In the genomic region with DNA sequence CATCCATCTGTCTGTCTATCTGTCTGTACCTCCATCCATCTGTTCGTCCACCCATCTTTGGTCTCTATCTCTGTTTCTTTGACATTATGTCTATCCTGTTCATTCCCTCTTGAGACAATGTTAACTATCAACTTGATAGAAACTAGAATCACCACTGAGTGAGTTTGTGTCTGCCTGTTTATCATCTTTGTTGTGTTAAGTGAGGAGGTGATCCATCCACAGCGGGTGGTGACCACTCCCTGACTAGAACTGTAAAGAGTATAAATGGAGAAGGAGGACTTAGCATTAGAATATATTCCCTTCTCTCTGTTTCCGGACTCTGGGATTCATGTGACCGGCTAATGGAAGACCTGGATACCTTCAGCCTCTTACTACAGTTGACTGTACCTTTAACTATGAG, we compare ENCODE assay signal across 25 mouse cellular contexts. TPM values are rescaled to one million over a fixed set of nuclear protein-coding genes. Genes with fewer than 3 reads are reported as not detected.
DNase-seq lines count a peak whose midpoint lies in the region; ATAC-seq lines count a peak whose summit lies in the region.
"Had no signal": no experiment of that assay in that cellular context is flagged by ENCODE, and none has a peak within 500 bp of the region (broad histone marks: within the 10 kb centered on the region; RNA-seq: fewer than 3 reads in every experiment).

No protein-coding gene starts in this region.

- no peaks in the 10 kb centered on the region for H3K36me3 ChIP-seq in midbrain, embryonic 13.5 days
- H3K36me3 ChIP-seq in hindbrain, embryonic 10.5 days, result no peaks in the 10 kb centered on the region
- H3K36me3 ChIP-seq: embryonic facial prominence, embryonic 13.5 days; embryonic facial prominence, embryonic 15.5 days; forebrain, embryonic 10.5 days; forebrain, embryonic 12.5 days; G1E had no signal

- ATAC-seq in midbrain, embryonic 13.5 days, result no peak
- ATAC-seq: forebrain, embryonic 14.5 days; forebrain, embryonic 16.5 days; Patski had no signal

- no peaks in the 10 kb centered on the region for H3K27me3 ChIP-seq in midbrain, embryonic 13.5 days
- no peaks in the 10 kb centered on the region for H3K27me3 ChIP-seq in hindbrain, embryonic 10.5 days (ENCODE audit: insufficient read depth, poor library complexity, severe bottlenecking)
- H3K27me3 ChIP-seq: embryonic facial prominence, embryonic 13.5 days; embryonic facial prominence, embryonic 15.5 days; forebrain, embryonic 12.5 days; Patski had no signal

- DNase-seq in ES-CJ7 (ENCODE audit: low read depth, low spot score), result peak; percentile 96
- peak; percentile 96 for DNase-seq in R1 (ENCODE audit: low read depth, low spot score)
- DNase-seq in ZHBTc4 (ENCODE audit: low read depth, low spot score), result peak; percentile 95
- DNase-seq in hindbrain, embryonic 10.5 days (ENCODE audit: low spot score), result no peak
- DNase-seq in thymus, postnatal 4 days, result no peak
- DNase-seq: adrenal gland, adult 2 months; adrenal gland, postnatal 10 days; adrenal gland, postnatal 25 days; cerebellum, adult 11 months; cerebellum, adult 18-20 months; cerebellum, adult 8-10 months; cerebellum, adult 9-11 months; cerebellum, postnatal 14 days; cerebellum, postnatal 36 days; embryo, embryonic 11 days had no signal

- no peak overlapping the region for H3K27ac ChIP-seq in midbrain, embryonic 13.5 days
- no peak overlapping the region for H3K27ac ChIP-seq in hindbrain, embryonic 10.5 days
- H3K27ac ChIP-seq: embryonic facial prominence, embryonic 13.5 days; embryonic facial prominence, embryonic 15.5 days; forebrain, embryonic 10.5 days; forebrain, embryonic 12.5 days had no signal

- whole genome bisulfite sequencing in midbrain, embryonic 13.5 days, result 89% methylated on average over 4 of the region's 4 CpGs
- WGBS in hindbrain, embryonic 10.5 days, result 84% methylated on average over 4 of the region's 4 CpGs

- H3K9me3 ChIP-seq in midbrain, embryonic 13.5 days, result no peaks in the 10 kb centered on the region
- H3K9me3 ChIP-seq in hindbrain, embryonic 10.5 days, result no peaks in the 10 kb centered on the region
- H3K9me3 ChIP-seq: embryonic facial prominence, embryonic 13.5 days; embryonic facial prominence, embryonic 15.5 days; forebrain, embryonic 10.5 days; forebrain, embryonic 12.5 days had no signal

- H3K4me3 ChIP-seq in midbrain, embryonic 13.5 days (replicated peaks), result no peak overlapping the region
- H3K4me3 ChIP-seq in hindbrain, embryonic 10.5 days, result no peak overlapping the region
- H3K4me3 ChIP-seq: embryonic facial prominence, embryonic 13.5 days; embryonic facial prominence, embryonic 15.5 days; erythroblast, embryonic 14.5 days; forebrain, embryonic 10.5 days; forebrain, embryonic 12.5 days had no signal

- no peak overlapping the region for H3K4me2 ChIP-seq in midbrain, embryonic 13.5 days (replicated peaks)
- H3K4me2 ChIP-seq: embryonic facial prominence, embryonic 13.5 days; embryonic facial prominence, embryonic 15.5 days; forebrain, embryonic 12.5 days had no signal

- no peaks in the 10 kb centered on the region for H3K4me1 ChIP-seq in midbrain, embryonic 13.5 days (replicated peaks)
- no peaks in the 10 kb centered on the region for H3K4me1 ChIP-seq in hindbrain, embryonic 10.5 days (replicated peaks)
- H3K4me1 ChIP-seq: embryonic facial prominence, embryonic 13.5 days; embryonic facial prominence, embryonic 15.5 days; forebrain, embryonic 10.5 days; forebrain, embryonic 12.5 days had no signal

- H3K9ac ChIP-seq in midbrain, embryonic 13.5 days (replicated peaks), result no peak overlapping the region
- H3K9ac ChIP-seq: embryonic facial prominence, embryonic 13.5 days; embryonic facial prominence, embryonic 15.5 days; forebrain, embryonic 12.5 days had no signal

RNA-seq across cellular contexts. Expression of a gene that starts 22.7 kb away (rescaled TPM):
- 1.3 TPM in 2 replicates for polyA plus RNA-seq in midbrain, embryonic 13.5 days (2015; fragmentation: Nextera tagmentation; extraction: Ambion mirVana)
- polyA plus RNA-seq in hindbrain, embryonic 10.5 days (2016; fragmentation: Nextera tagmentation; extraction: Ambion mirVana), result 1.1 TPM in 2 replicates
- polyA plus RNA-seq: erythroblast, embryonic 14.5 days; G1E had no signal

Comparison
In these comparisons a context has a peak if more than half of its experiments do, and no peak if none do; other contexts are left out.
1. DNase-seq: peak in ES-CJ7 (single experiment), R1 (single experiment) and ZHBTc4 (single experiment); none in hindbrain, embryonic 10.5 days (single experiment) and thymus, postnatal 4 days (single experiment).